Mouse (Mus musculus) liver, embryonic 14 days (tissue): Measurements from ENCODE around the gene Prl. TPM values are rescaled to one million over a fixed set of nuclear protein-coding genes. Genes with fewer than 3 reads are reported as not detected.

Source experiments
- polyA plus RNA-seq: library from polyadenylated mRNA; depleted of rRNA; stranded (reverse); fragments of >200 nt; gene quantifications from 2 replicates; pipeline ENCODE4 v1.2.3, GENCODE M21; 2012; rRNA removed

The Prl gene
- polyA plus RNA-seq: not detected in 2 replicates

DNA sequence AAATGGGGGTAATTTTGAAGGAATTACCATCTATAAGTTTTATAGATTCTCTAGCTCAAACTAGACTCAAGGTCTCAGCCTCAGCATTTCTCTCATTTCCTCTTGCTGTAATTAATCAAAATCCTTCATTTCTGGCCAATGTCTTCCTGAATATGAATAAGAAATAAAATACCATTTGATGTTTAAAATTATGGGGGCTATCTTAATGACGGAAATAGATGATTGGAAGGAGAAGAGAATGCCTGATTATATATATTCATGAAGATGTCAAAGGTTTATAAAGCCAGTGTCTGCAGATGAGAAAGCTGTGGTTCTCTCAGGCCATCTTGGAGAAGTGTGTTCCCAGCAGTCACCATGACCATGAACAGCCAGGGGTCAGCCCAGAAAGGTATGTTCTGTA lies at the start of gene Prl:
Gene Prl (plus strand): TSS at position 301 of the 400 bp plus-strand sequence.

DNA sequence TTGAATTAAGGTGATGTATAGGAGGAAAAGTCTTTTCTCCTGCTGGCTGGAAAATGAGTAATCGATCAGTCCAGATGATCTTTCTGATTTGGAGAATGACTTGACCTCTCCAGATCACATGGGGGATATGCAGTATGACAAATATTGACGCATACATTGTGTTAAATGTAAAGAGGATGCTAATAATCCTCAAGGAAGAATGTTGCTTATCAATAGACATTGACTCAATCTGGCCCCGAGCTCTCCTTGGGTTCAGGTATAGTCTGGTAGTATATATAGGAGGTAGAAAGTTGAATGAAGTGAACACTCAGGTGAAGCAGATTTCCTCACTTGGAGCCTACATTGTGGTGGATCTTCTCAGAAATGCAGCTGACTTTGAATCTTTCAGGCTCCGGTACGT lies 36.5 kb downstream of the Prl start, which contains the start of gene Prl3d1:
Gene Prl3d1 (plus strand): TSS at position 301 of the 400 bp plus-strand sequence.

Other genes with a start within 250 kb of the Prl start
- gene Prl3d1, start 36.6 kb downstream of the Prl start, polyA plus RNA-seq: not detected in 2 replicates
- gene Prl3d2, start 64.1 kb downstream of the Prl start, polyA plus RNA-seq: not detected in 2 replicates
- not detected in 2 replicates for gene Prl3d3, start 99.2 kb downstream of the Prl start, polyA plus RNA-seq
- not detected in 2 replicates for gene Prl3c1, start 139.1 kb downstream of the Prl start, polyA plus RNA-seq
- gene Prl3b1, start 184.3 kb downstream of the Prl start, polyA plus RNA-seq: 0.49 and 2.2 TPM in 2 replicates
- not detected in 2 replicates for gene Prl3a1, start 201.9 kb downstream of the Prl start, polyA plus RNA-seq